Mouse (Mus musculus) right cerebral cortex, postnatal 10 days (tissue): Measurements from ENCODE around the gene Ctsr.
"Not testable (repeated sequence)": the region's sequence is repeated elsewhere in the genome, so short reads cannot be mapped to it uniquely, and the experiment has no call there.

Source experiments
- DNase-seq, 2 experiments: peaks; one replicate each; pipeline ENCODE4 v3.0.0; 2021; ENCODE audit warnings: low spot score in 2 of 2

The Ctsr gene

GRCm38 (mm10) chr13:61164156-61164555 lies at the start of gene Ctsr:
Ctsr (minus strand) TSS chr13:61164256.
- DNase-seq = no peak

GRCm38 (mm10) chr13:61203310-61203709 lies 39.3 kb upstream of the Ctsr start, which contains the start of gene Cts6:
Cts6 (minus strand) TSS chr13:61203410.
- DNase-seq = no peak

- not testable (repeated sequence) for DNase-seq
These were observed 21.3 kb upstream of the Ctsr start for GRCm38 (mm10) chr13:61185151-61185933.

- no peak for DNase-seq
These were observed 566 bp upstream of the Ctsr start for GRCm38 (mm10) chr13:61164622-61165021.
